20 mouse cellular contexts compared by ENCODE assay signal in genomic region chr6:95999441-95999840, GRCm38 (mm10).
DNase-seq lines count a peak whose midpoint lies in the region; ATAC-seq and TF ChIP-seq lines count a peak whose summit lies in the region.
"Had no signal": no experiment of that assay in that cellular context is flagged by ENCODE, and none has a peak within 500 bp of the region (broad histone marks: within the 10 kb centered on the region; RNA-seq: fewer than 3 reads in every experiment).

No protein-coding gene starts in this region.

- no peak overlapping the region for H3K4me3 ChIP-seq in kidney, postnatal 0 days (replicated peaks; ENCODE audit: low read depth, low read length)
- H3K4me3 ChIP-seq in midbrain, embryonic 15.5 days, result no peak overlapping the region
- no peak overlapping the region for H3K4me3 ChIP-seq in midbrain, postnatal 0 days (ENCODE audit: low read depth, low read length)
- H3K4me3 ChIP-seq in neural tube, embryonic 15.5 days (replicated peaks), result no peak overlapping the region
- H3K4me3 ChIP-seq in liver, embryonic 11.5 days (ENCODE audit: low read depth, low read length), result no peak overlapping the region
- H3K4me3 ChIP-seq: forebrain, embryonic 10.5 days; forebrain, embryonic 13.5 days; gastrocnemius, adult 2 months had no signal

- no peak overlapping the region for H3K9ac ChIP-seq in kidney, postnatal 0 days (ENCODE audit: low read depth, low read length)
- H3K9ac ChIP-seq in midbrain, embryonic 15.5 days, result no peak overlapping the region
- H3K9ac ChIP-seq in midbrain, postnatal 0 days (replicated peaks; ENCODE audit: low read length, poor library complexity, severe bottlenecking), result no peak overlapping the region
- H3K9ac ChIP-seq in neural tube, embryonic 15.5 days (replicated peaks), result no peak overlapping the region
- no peak overlapping the region for H3K9ac ChIP-seq in liver, embryonic 11.5 days (ENCODE audit: low read depth, low read length)
- H3K9ac ChIP-seq: forebrain, embryonic 13.5 days had no signal

- no peaks in the 10 kb centered on the region for H3K36me3 ChIP-seq in kidney, postnatal 0 days (ENCODE audit: insufficient read depth, low read length)
- no peaks in the 10 kb centered on the region for H3K36me3 ChIP-seq in midbrain, embryonic 15.5 days (replicated peaks)
- no peaks in the 10 kb centered on the region for H3K36me3 ChIP-seq in midbrain, postnatal 0 days (ENCODE audit: insufficient read depth, low read length)
- no peaks in the 10 kb centered on the region for H3K36me3 ChIP-seq in neural tube, embryonic 15.5 days
- H3K36me3 ChIP-seq in liver, embryonic 11.5 days (ENCODE audit: control insufficient read depth, insufficient read depth, low read length), result no peaks in the 10 kb centered on the region
- H3K36me3 ChIP-seq: forebrain, embryonic 10.5 days had no signal

- ATAC-seq in kidney, postnatal 0 days (replicated peaks; ENCODE audit: low FRiP score, low read depth), result no peak
- no peak for ATAC-seq in midbrain, embryonic 15.5 days (replicated peaks)
- ATAC-seq in midbrain, postnatal 0 days (ENCODE audit: low FRiP score), result no peak
- no peak for ATAC-seq in neural tube, embryonic 15.5 days (ENCODE audit: low FRiP score)
- no peak for ATAC-seq in liver, embryonic 11.5 days (replicated peaks; ENCODE audit: low FRiP score)
- ATAC-seq: hindbrain, embryonic 16.5 days; Patski had no signal

- WGBS in kidney, postnatal 0 days, result 67% methylated on average over 5 of the region's 5 CpGs
- 85% methylated on average over 5 of the region's 5 CpGs for WGBS in midbrain, embryonic 15.5 days
- 78% methylated on average over 5 of the region's 5 CpGs for WGBS in midbrain, postnatal 0 days
- 65% methylated on average over 5 of the region's 5 CpGs for WGBS in neural tube, embryonic 15.5 days
- 76% methylated on average over 5 of the region's 5 CpGs for WGBS in liver, embryonic 11.5 days

- H3K9me3 ChIP-seq in kidney, postnatal 0 days (replicated peaks; ENCODE audit: low read length), result no peaks in the 10 kb centered on the region
- H3K9me3 ChIP-seq in midbrain, embryonic 15.5 days, result no peaks in the 10 kb centered on the region
- H3K9me3 ChIP-seq in midbrain, postnatal 0 days (ENCODE audit: low read length), result no peaks in the 10 kb centered on the region
- no peaks in the 10 kb centered on the region for H3K9me3 ChIP-seq in neural tube, embryonic 15.5 days (replicated peaks)
- H3K9me3 ChIP-seq in liver, embryonic 11.5 days (ENCODE audit: control insufficient read depth, low read length), result no peaks in the 10 kb centered on the region
- H3K9me3 ChIP-seq: forebrain, embryonic 10.5 days; forebrain, embryonic 13.5 days had no signal

- no peaks in the 10 kb centered on the region for H3K4me1 ChIP-seq in kidney, postnatal 0 days (replicated peaks; ENCODE audit: insufficient read depth, low read length)
- H3K4me1 ChIP-seq in midbrain, embryonic 15.5 days, result peaks cover 3% of the 10 kb centered on the region; the same call in 1 of the 2 replicates
- no peaks in the 10 kb centered on the region for H3K4me1 ChIP-seq in midbrain, postnatal 0 days (ENCODE audit: insufficient read depth, low read length)
- peaks cover 14% of the 10 kb centered on the region for H3K4me1 ChIP-seq in neural tube, embryonic 15.5 days
- no peaks in the 10 kb centered on the region for H3K4me1 ChIP-seq in liver, embryonic 11.5 days (replicated peaks; ENCODE audit: control insufficient read depth, insufficient read depth, low read length)
- H3K4me1 ChIP-seq: forebrain, embryonic 10.5 days; forebrain, embryonic 13.5 days had no signal

- no peak overlapping the region for H3K4me2 ChIP-seq in kidney, postnatal 0 days (ENCODE audit: low read length)
- H3K4me2 ChIP-seq in midbrain, embryonic 15.5 days, result no peak overlapping the region
- no peak overlapping the region for H3K4me2 ChIP-seq in midbrain, postnatal 0 days (ENCODE audit: low read depth, low read length, poor library complexity, severe bottlenecking)
- no peak overlapping the region for H3K4me2 ChIP-seq in neural tube, embryonic 15.5 days
- H3K4me2 ChIP-seq in liver, embryonic 11.5 days, result no peak overlapping the region
- H3K4me2 ChIP-seq: forebrain, embryonic 13.5 days; heart, embryonic 11.5 days had no signal

- no peak overlapping the region for H3K27ac ChIP-seq in kidney, postnatal 0 days
- 0 out of 2 replicates have a peak overlapping the region, but pooled peaks have one; percentile 21 for H3K27ac ChIP-seq in midbrain, embryonic 15.5 days
- H3K27ac ChIP-seq in midbrain, postnatal 0 days (ENCODE audit: low read depth, low read length), result no peak overlapping the region
- H3K27ac ChIP-seq in neural tube, embryonic 15.5 days (replicated peaks), result peak overlapping the region; percentile 45; the same call in 1 of the 2 replicates
- no peak overlapping the region for H3K27ac ChIP-seq in liver, embryonic 11.5 days (ENCODE audit: low read depth, low read length)
- H3K27ac ChIP-seq: forebrain, embryonic 10.5 days; forebrain, embryonic 13.5 days; gastrocnemius, adult 2 months had no signal

- no peak for TF ChIP-seq CTCF in kidney, postnatal 0 days (IDR thresholded peaks at IDR 0.05; ENCODE audit: low read depth)
- TF ChIP-seq CTCF in midbrain, postnatal 0 days (IDR thresholded peaks at IDR 0.05), result no peak

- peak; percentile 55 for DNase-seq in kidney, postnatal 0 days (ENCODE audit: low spot score)
- DNase-seq in kidney, postnatal 25 days, result no peak
- no peak for DNase-seq in midbrain, postnatal 0 days (ENCODE audit: low spot score)
- peak; percentile 79 for DNase-seq in NIH3T3 (ENCODE audit: low read depth)
- DNase-seq in liver, embryonic 11.5 days (ENCODE audit: low spot score), result no peak
- DNase-seq: adrenal gland, postnatal 10 days; adrenal gland, postnatal 36 days; cerebellum, adult 18-20 months; cerebellum, adult 9-10 months; cerebellum, postnatal 14 days; gastrocnemius, adult 2 months; gastrocnemius, postnatal 14 days; heart, adult 11 months had no signal

- no peaks in the 10 kb centered on the region for H3K27me3 ChIP-seq in kidney, postnatal 0 days (ENCODE audit: insufficient read depth, low read length)
- H3K27me3 ChIP-seq in midbrain, embryonic 15.5 days (replicated peaks), result no peaks in the 10 kb centered on the region
- H3K27me3 ChIP-seq in midbrain, postnatal 0 days (ENCODE audit: insufficient read depth, low read length), result no peaks in the 10 kb centered on the region
- H3K27me3 ChIP-seq in neural tube, embryonic 15.5 days (replicated peaks), result no peaks in the 10 kb centered on the region
- H3K27me3 ChIP-seq in liver, embryonic 11.5 days (replicated peaks; ENCODE audit: control insufficient read depth, insufficient read depth, low read length), result no peaks in the 10 kb centered on the region
- H3K27me3 ChIP-seq: forebrain, embryonic 13.5 days had no signal

Comparison
In these comparisons a context has a peak if more than half of its experiments do, and no peak if none do; other contexts are left out.
1. DNase-seq: peak in kidney, postnatal 0 days (single experiment) and NIH3T3 (single experiment); none in kidney, postnatal 25 days (0 of 2), midbrain, postnatal 0 days (single experiment) and liver, embryonic 11.5 days (single experiment).
2. H3K27ac ChIP-seq: peak in midbrain, embryonic 15.5 days (single experiment) and neural tube, embryonic 15.5 days (single experiment); none in kidney, postnatal 0 days (single experiment), midbrain, postnatal 0 days (single experiment) and liver, embryonic 11.5 days (single experiment).